Mouse (Mus musculus) brown adipose tissue, adult 24 weeks (tissue): Measurements from ENCODE around the gene Surf2. TPM values are rescaled to one million over a fixed set of nuclear protein-coding genes. Genes with fewer than 3 reads are reported as not detected.
"Not testable (repeated sequence)": the region's sequence is repeated elsewhere in the genome, so short reads cannot be mapped to it uniquely, and the experiment has no call there.

Source experiments
- H3K27ac ChIP-seq: fragments of 200-500 bp; replicated peaks from 2 replicates; pipeline ENCODE4 v1.5.1; 2012; ENCODE audit warnings: low read depth, mild to moderate bottlenecking, low read length
- H3K4me1 ChIP-seq: fragments of 200-500 bp; 2 replicates; pipeline ENCODE4 v1.6.1; 2012; ENCODE audit warnings: low read length, mixed read lengths; ENCODE audit not compliant: control insufficient read depth, insufficient read depth, insufficient read length
- H3K4me3 ChIP-seq: fragments of 200-500 bp; 2 replicates; pipeline ENCODE4 v1.5.1; 2012; ENCODE audit warnings: low read depth, mild to moderate bottlenecking, low read length, moderate library complexity; ENCODE audit not compliant: insufficient read depth
- polyA plus RNA-seq: library from polyadenylated mRNA; stranded (reverse); fragments of >200 nt; gene quantifications from 2 replicates; pipeline ENCODE4 v1.2.4, GENCODE M21; 2012; ENCODE audit not compliant: missing spikeins, insufficient read depth, insufficient read length

Surf2 gene
- 25.6 and 26.8 TPM in 2 replicates for polyA plus RNA-seq

- H3K4me1 ChIP-seq, result peaks cover 18% of the 10 kb centered on the region
- H3K4me3 ChIP-seq, result peak within 1 kb of the TSS; percentile 78
- H3K27ac ChIP-seq, result peak within 1 kb of the TSS; percentile 78
Measured at GRCm38 (mm10) chr2:26915927-26916728, at the start of gene Surf2, which contains the start of gene Surf1. Gene Surf2 (plus strand): TSS chr2:26916367. Gene Surf1 (minus strand): TSS chr2:26916530.

GRCm38 (mm10) chr2:26870666-26871065, 45.5 kb upstream of the Surf2 start:
- no peaks in the 10 kb centered on the region for H3K4me1 ChIP-seq

GRCm38 (mm10) chr2:26878571-26878970, 37.6 kb upstream of the Surf2 start:
- H3K4me3 ChIP-seq, result no peak overlapping the region
- no peaks in the 10 kb centered on the region for H3K4me1 ChIP-seq
- no peak overlapping the region for H3K27ac ChIP-seq

More at GRCm38 (mm10) chr2:26870666-26871065, 45.5 kb upstream of the Surf2 start:
- no peak overlapping the region for H3K4me3 ChIP-seq
- H3K27ac ChIP-seq, result no peak overlapping the region

DNA sequence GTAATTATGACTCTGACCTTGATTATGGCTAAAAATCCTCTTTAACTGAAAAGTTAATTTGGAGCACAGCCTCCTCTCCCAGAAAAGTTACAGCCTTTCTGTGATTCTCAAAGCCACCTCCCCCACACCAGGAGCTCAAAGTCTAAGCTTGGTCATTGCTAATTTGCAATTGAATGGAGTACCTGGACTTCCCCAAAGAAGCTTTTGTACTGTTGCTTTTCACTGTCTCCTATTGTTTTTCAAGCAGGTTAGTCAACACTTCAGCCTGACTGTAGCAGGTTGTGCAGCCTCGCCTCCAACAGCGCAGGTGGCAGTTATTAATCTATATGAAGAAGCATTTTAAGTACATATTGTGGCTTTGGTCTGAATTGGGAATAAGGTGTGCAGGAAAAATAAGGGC, 30.6 kb upstream of the Surf2 start:
- not testable (repeated sequence) for H3K4me3 ChIP-seq, H3K4me1 ChIP-seq, H3K27ac ChIP-seq

GRCm38 (mm10) chr2:26886170-26886569, 30.0 kb upstream of the Surf2 start:
- H3K27ac ChIP-seq, H3K4me1 ChIP-seq, H3K4me3 ChIP-seq: not testable (repeated sequence)

- Histone ChIP-seq H3K27ac (no peak overlapping the region), H3K4me3 (no peak overlapping the region), H3K4me1 (no peaks in the 10 kb centered on the region)
Measured at GRCm38 (mm10) chr2:26895898-26896297, 20.3 kb upstream of the Surf2 start.

DNA sequence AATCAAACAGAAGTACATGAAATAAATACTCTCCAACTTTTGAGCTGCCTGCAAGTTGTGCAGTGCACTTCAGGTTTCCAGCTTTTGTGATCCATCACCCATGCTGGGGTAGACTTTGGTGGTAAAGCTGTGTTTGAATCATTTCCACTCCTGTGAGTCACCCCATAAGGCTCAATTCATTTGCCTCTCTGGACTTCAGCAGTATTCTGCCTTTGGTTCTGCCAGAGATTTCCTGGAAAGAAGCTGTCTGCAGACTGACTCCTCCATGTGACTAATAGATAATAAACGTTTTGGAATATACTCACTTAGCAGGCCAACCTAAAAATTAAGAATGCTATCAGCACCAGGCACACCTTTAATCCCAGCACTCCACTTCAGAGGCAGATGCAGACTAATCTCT, 15.4 kb upstream of the Surf2 start:
- Histone ChIP-seq H3K4me1 (peaks cover 8% of the 10 kb centered on the region; the same call in 1 of the 2 replicates), H3K4me3 (no peak overlapping the region), H3K27ac (no peak overlapping the region)

DNA sequence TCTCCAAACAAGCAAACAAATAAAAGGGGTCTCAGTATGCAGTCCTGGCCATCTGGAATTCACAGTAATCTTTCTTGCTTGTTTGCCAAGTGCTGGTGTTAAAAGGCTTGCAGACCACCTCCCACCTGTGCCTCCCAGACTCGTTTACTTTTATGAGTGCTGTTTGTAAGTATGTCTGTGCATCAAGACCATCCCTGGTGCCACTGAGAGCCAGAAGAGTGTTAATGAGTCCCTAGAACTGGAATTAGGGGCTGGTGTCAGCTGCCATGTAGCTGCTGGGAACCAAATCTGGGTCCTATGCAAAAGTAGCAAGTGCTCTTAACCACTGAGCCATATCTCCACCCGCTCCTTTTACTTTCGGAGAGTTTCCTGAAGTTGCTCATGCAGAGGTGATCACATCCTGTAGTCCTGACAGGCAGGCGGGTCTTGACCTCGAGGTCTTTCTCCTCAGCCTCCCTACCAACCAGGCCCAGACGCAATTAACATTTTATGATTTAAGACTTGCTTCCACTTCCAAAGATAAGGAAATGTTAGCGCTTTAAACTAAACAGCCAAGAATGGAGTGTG, 14.2 kb upstream of the Surf2 start:
- Histone ChIP-seq H3K4me1 (peaks cover 8% of the 10 kb centered on the region; the same call in 1 of the 2 replicates), H3K4me3 (peak overlapping the region; percentile 94), H3K27ac (peak overlapping the region; percentile 83)

DNA sequence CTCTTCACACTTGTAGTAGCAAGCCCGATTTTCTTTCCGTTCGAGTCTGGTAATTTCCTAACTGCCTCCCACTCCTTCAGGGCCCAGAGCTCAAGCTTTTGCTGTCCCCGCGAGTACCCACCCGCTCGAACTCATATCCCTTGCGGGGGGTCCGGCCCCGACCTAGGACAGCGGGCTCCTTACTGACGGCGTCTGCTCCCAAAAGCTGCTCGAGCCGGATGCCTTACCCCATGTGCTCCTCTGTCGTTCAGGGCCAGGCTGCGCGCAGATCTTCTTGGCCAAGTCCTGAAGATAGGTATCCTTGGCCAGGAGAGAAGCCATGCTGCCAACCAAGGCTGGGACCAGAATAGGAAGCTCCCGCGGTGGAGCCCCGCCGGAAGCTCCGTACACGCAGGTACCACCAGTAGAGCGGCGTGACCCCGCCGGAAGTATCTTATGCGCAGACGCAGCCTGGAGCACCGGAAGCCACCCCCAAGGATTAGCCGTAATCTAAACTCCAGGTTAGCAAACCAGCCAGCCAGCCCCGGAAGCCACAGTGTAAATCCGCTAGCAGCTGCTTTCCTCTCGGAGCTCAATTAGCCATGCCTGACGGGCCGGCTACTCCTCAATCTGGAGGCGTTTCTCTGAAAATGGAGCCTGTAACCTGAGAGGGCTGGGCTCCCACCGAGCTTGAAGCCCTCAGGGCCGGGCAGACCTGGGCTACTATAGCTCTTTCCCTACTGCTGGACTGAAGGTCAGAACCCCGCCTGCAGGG, 13.5 kb upstream of the Surf2 start, which contains the start of gene Surf6:
Gene Surf6 (minus strand): TSS at position 413 of the 754 bp plus-strand sequence.
- H3K27ac ChIP-seq, result peak within 1 kb of the TSS; percentile 85
- peaks cover 8% of the 10 kb centered on the region for H3K4me1 ChIP-seq
- H3K4me3 ChIP-seq, result peak within 1 kb of the TSS; percentile 94

DNA sequence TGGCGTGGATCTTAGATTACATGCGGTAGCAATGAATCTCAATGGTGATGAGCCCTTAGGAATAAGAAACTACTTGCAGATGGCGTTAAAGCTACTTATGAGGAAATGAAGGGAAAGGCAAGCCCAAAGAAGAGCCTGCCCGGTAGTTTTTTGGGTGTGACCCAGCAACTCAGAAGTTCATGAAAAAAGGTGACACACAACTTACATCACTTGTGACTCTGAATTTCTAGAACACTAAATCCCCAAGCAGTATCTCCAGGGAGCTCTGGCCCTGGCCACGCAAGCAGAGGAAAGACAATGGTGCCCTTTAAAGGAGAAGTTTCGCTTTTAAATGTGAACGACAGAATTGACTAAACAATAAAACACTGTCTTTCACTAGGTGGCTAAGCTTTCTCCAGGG, 12.9 kb upstream of the Surf2 start:
- Histone ChIP-seq H3K4me3 (peak overlapping the region; percentile 94), H3K27ac (peak overlapping the region; percentile 85), H3K4me1 (peaks cover 8% of the 10 kb centered on the region)

DNA sequence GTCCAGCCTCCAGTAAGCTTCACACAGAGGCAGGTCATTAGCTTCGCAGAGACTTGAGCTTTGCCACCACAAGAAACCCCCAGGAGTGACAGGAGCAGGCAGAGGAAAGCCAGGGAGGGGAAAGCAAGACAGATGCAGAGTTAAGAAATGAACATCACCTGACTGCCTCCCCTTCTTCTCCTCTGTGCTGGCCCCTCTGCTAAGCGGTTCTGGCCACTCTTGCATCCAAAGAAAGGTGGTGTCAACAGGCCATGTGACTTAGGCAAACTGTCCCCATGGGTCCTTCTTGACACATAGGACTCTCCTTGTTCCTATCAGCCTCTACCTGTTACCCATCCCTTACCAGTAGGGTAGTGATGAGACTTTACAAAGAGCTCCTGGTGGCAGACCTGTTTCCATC, 10.2 kb upstream of the Surf2 start:
- Histone ChIP-seq H3K27ac (no peak overlapping the region), H3K4me3 (no peak overlapping the region), H3K4me1 (peaks cover 17% of the 10 kb centered on the region)

DNA sequence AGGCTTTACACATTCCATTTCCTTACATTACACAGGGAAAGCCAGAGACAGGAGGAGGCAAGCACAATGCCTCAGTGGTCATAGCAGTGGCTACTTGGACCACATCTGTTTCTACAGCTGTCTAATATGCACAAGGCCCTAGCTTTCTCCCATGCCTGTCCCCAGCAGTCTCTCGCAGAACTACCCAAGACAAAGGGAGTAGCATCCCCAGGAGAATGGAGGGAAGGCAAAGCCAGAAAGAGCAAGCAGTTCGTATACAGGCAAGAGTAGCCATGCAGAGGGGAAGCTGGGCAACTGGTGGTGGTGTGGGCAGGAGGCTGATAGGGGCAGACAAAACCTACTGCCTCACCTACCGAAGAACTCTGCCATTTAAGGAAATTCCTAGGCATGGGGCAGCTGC, 9.7 kb upstream of the Surf2 start:
- H3K4me3 ChIP-seq, result no peak overlapping the region
- peaks cover 17% of the 10 kb centered on the region for H3K4me1 ChIP-seq
- no peak overlapping the region for H3K27ac ChIP-seq

- Histone ChIP-seq H3K4me1 (peaks cover 18% of the 10 kb centered on the region), H3K27ac (no peak overlapping the region), H3K4me3 (no peak overlapping the region)
Measured at GRCm38 (mm10) chr2:26907109-26907508, 9.1 kb upstream of the Surf2 start.

GRCm38 (mm10) chr2:26908710-26909386, 7.3 kb upstream of the Surf2 start:
- Histone ChIP-seq H3K4me3 (no peak overlapping the region), H3K27ac (no peak overlapping the region)

DNA sequence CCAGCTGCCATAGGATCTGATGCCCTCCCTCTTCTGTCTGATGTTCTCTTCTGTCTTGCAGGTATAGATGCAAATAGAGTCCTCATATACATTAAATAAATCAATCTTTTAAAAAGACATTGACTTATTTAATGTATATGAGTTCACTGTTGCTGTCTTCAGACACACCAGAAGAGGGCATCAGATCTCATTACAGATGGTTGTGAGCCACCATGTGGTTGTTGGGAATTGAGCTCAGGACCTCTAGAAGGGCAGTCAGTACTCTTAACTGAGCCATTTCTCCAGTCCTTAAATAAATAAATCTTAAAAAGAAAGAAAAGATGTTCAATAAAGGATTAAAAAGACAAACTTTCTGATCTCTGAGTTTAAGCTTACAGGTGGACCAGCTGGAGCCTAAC, 6.8 kb upstream of the Surf2 start:
- Histone ChIP-seq H3K27ac (no peak overlapping the region), H3K4me3 (peak overlapping the region; percentile 86), H3K4me1 (peaks cover 15% of the 10 kb centered on the region)

More at GRCm38 (mm10) chr2:26908710-26909386, 7.3 kb upstream of the Surf2 start:
- peaks cover 16% of the 10 kb centered on the region for H3K4me1 ChIP-seq
